Mouse (Mus musculus): ENCODE data around the gene Samd4b. TPM values are rescaled to one million over a fixed set of nuclear protein-coding genes. Genes with fewer than 3 reads are reported as not detected.

The Samd4b gene
- polyA plus RNA-seq, 1 experiment from 2014 or later: 33.3 TPM

DNA sequence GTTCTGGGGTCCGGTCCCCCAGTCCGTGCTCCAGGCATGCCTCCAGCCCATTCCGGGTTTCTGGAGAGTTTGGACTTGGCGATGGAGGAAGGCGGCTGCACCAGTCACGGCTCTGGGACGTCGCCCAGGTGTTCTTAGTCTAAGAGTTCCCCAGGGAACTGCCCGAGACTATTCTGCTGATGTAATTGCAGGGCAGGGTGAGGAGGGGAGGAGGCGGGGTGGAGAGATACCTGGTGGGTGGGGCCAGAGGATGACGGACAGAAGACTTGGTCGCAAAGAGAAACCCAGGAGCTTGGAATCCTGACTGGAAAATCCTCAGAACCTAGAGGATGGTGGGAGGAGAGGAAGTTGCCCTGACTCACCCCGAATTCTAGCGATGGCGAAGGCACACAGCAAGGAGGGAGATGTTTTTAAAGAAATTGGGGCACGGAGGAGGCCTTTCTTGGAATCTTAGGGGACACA, 109.9 kb downstream of the Samd4b start:
- Histone ChIP-seq H3K9me3 (no peaks in the 10 kb centered on the region), H3K27me3 (peaks cover 15% of the 10 kb centered on the region), H3K4me1 (peaks cover 8% of the 10 kb centered on the region; the same call in 1 of the 2 replicates), H3K4me3 (peak overlapping the region; percentile 27), H3K36me3 (no peaks in the 10 kb centered on the region), H3K9ac (peak overlapping the region; percentile 37; the same call in 1 of the 2 replicates), H3K4me2 (peak overlapping the region; percentile 53), H3K27ac (no peak overlapping the region)
- 2% methylated on average over 16 of the region's 16 CpGs for WGBS
- ATAC-seq (ENCODE audit: insufficient number of reproducible peaks, insufficient read depth, low FRiP score, low TSS enrichment, low read depth): no peak

GRCm38 (mm10) chr7:28484192-28484591, 113.8 kb downstream of the Samd4b start:
- H3K27ac ChIP-seq: no peak overlapping the region
- H3K4me2 ChIP-seq: no peak overlapping the region
- no peak for ATAC-seq (ENCODE audit: insufficient number of reproducible peaks, insufficient read depth, low FRiP score, low TSS enrichment, low read depth)
- no peak overlapping the region for H3K4me3 ChIP-seq
- no peaks in the 10 kb centered on the region for H3K9me3 ChIP-seq
- H3K36me3 ChIP-seq: no peaks in the 10 kb centered on the region
- no peak overlapping the region for H3K9ac ChIP-seq
- WGBS: 24% methylated on average over 4 of the region's 4 CpGs
- peaks cover 8% of the 10 kb centered on the region; the same call in 1 of the 2 replicates for H3K4me1 ChIP-seq
- H3K27me3 ChIP-seq: peaks cover 15% of the 10 kb centered on the region

DNA sequence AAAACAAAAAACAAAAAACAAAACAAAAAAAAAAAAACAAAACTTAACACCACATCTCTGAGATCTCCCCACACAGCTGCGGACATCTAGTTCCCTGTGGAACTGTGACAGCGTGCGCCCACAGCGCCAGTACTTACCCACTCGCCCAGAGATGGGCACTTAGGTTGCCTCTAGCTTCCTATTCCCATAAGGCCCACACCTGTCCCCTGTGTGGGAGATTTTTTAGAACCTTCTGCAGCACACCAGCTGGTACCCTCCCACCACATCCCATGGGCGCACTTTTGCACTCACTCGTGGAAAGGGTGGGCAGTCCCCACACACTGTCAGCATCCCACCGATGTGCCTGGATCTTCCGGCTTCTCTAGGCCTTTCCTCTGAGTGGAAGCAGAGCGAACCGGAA, 115.1 kb downstream of the Samd4b start:
- 81% methylated on average over 11 of the region's 11 CpGs for WGBS
- Histone ChIP-seq H3K4me1 (peaks cover 1% of the 10 kb centered on the region; the same call in 1 of the 2 replicates), H3K36me3 (no peaks in the 10 kb centered on the region), H3K27ac (no peak overlapping the region), H3K4me2 (no peak overlapping the region), H3K9ac (no peak overlapping the region), H3K27me3 (peaks cover 9% of the 10 kb centered on the region), H3K4me3 (no peak overlapping the region), H3K9me3 (no peaks in the 10 kb centered on the region)
- no peak for ATAC-seq (ENCODE audit: insufficient number of reproducible peaks, insufficient read depth, low FRiP score, low TSS enrichment, low read depth)

DNA sequence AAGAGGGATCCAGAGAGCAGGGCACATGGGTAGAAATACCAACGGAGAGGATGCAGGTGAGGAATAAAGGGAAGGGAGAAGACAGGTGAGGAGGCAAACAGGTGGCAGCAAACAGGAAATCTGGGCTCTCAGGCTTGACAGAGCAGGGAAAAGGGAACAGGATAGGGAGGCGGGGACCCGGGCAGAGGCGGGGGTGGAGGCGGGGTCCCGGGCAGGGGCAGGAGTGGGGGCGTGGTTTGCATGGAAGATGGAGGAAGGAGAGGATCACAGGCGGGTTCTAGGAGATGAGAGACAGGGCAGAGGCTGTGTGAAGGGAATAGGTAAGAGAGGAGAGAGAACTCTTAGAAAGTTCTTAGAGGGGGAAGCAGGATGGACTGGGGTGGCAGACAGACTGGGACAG, 119.1 kb downstream of the Samd4b start:
- H3K27ac ChIP-seq: no peak overlapping the region
- H3K9ac ChIP-seq: no peak overlapping the region
- no peaks in the 10 kb centered on the region for H3K9me3 ChIP-seq
- H3K36me3 ChIP-seq: no peaks in the 10 kb centered on the region
- H3K4me3 ChIP-seq: no peak overlapping the region
- H3K4me2 ChIP-seq: no peak overlapping the region
- no peak for ATAC-seq (ENCODE audit: insufficient number of reproducible peaks, insufficient read depth, low FRiP score, low TSS enrichment, low read depth)
- no peaks in the 10 kb centered on the region for H3K27me3 ChIP-seq
- WGBS: 6% methylated on average over 8 of the region's 8 CpGs
- H3K4me1 ChIP-seq: no peaks in the 10 kb centered on the region

DNA sequence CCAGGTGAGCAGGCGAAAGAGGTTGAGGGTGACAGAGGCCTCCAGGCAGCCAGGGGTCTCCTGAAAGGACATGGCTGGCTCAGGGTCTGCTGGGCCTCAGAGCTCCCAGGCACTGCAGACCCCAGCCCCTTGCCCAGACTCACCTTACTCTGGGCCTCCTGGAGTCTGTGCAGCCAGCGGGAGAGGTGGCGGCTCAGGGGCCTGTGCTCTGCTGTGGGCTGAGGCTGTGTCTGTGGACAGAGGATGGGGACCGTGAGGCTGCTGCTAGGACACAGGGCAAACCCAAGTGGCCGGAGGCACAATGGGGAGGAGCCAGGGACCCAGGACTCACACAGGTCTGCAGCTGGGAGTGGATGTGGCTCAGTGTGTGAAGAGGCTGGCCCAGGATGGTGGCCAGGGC, 120.6 kb downstream of the Samd4b start:
- ATAC-seq (ENCODE audit: insufficient number of reproducible peaks, insufficient read depth, low FRiP score, low TSS enrichment, low read depth): no peak
- Histone ChIP-seq H3K27me3 (no peaks in the 10 kb centered on the region), H3K27ac (no peak overlapping the region), H3K36me3 (no peaks in the 10 kb centered on the region), H3K4me2 (no peak overlapping the region), H3K4me1 (no peaks in the 10 kb centered on the region), H3K4me3 (no peak overlapping the region), H3K9ac (no peak overlapping the region), H3K9me3 (no peaks in the 10 kb centered on the region)
- WGBS: 78% methylated on average over 5 of the region's 5 CpGs

GRCm38 (mm10) chr7:28476191-28476590, 121.8 kb downstream of the Samd4b start:
- H3K36me3 ChIP-seq: no peaks in the 10 kb centered on the region
- no peaks in the 10 kb centered on the region for H3K4me1 ChIP-seq
- H3K27ac ChIP-seq: no peak overlapping the region
- WGBS: 84% methylated on average over 6 of the region's 6 CpGs
- no peak for ATAC-seq (ENCODE audit: insufficient number of reproducible peaks, insufficient read depth, low FRiP score, low TSS enrichment, low read depth)
- H3K9ac ChIP-seq: no peak overlapping the region
- H3K27me3 ChIP-seq: no peaks in the 10 kb centered on the region
- no peaks in the 10 kb centered on the region for H3K9me3 ChIP-seq
- H3K4me3 ChIP-seq: no peak overlapping the region
- H3K4me2 ChIP-seq: no peak overlapping the region

GRCm38 (mm10) chr7:28467213-28467751, 130.7 kb downstream of the Samd4b start:
- Histone ChIP-seq H3K9ac (peak overlapping the region; percentile 73), H3K4me1 (peaks cover 22% of the 10 kb centered on the region), H3K36me3 (peaks cover 19% of the 10 kb centered on the region), H3K27ac (no peak overlapping the region), H3K9me3 (no peaks in the 10 kb centered on the region), H3K27me3 (peaks cover 27% of the 10 kb centered on the region), H3K4me3 (peak overlapping the region; percentile 50), H3K4me2 (peak overlapping the region; percentile 84)
- WGBS: 2% methylated on average over 61 of the region's 63 CpGs
- peak; percentile 66; the same call in 1 of the 2 replicates for ATAC-seq (ENCODE audit: insufficient number of reproducible peaks, insufficient read depth, low FRiP score, low TSS enrichment, low read depth)

DNA sequence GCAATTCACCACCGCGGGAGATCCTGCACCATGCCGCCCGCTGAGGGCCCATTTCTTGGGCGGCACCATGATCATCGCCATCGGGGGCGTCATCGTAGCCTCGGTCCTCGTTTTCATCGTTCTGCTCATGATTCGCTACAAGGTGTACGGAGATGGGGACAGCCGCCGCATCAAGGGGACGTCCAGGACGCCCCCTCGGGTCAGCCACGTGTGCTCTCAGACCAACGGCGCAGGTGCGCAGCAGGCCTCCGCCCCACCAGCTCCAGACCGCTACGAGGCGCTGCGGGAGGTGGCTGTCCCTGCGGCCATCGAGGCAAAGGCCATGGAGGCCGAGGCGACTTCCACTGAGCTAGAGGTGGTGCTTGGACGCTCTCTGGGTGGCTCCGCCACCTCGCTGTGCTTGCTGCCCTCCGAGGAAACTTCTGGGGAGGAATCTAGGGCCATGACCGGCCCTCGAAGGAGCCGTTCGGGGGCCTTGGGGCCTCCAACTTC, 131.2 kb downstream of the Samd4b start:
- peaks cover 24% of the 10 kb centered on the region for H3K36me3 ChIP-seq
- ATAC-seq (ENCODE audit: insufficient number of reproducible peaks, insufficient read depth, low FRiP score, low TSS enrichment, low read depth): no peak
- H3K9ac ChIP-seq: peak overlapping the region; percentile 73
- peak overlapping the region; percentile 50 for H3K4me3 ChIP-seq
- H3K4me1 ChIP-seq: peaks cover 22% of the 10 kb centered on the region
- 21% methylated on average over 40 of the region's 40 CpGs for WGBS
- peak overlapping the region; percentile 84 for H3K4me2 ChIP-seq
- no peaks in the 10 kb centered on the region for H3K9me3 ChIP-seq
- H3K27me3 ChIP-seq: peaks cover 27% of the 10 kb centered on the region
- no peak overlapping the region for H3K27ac ChIP-seq

DNA sequence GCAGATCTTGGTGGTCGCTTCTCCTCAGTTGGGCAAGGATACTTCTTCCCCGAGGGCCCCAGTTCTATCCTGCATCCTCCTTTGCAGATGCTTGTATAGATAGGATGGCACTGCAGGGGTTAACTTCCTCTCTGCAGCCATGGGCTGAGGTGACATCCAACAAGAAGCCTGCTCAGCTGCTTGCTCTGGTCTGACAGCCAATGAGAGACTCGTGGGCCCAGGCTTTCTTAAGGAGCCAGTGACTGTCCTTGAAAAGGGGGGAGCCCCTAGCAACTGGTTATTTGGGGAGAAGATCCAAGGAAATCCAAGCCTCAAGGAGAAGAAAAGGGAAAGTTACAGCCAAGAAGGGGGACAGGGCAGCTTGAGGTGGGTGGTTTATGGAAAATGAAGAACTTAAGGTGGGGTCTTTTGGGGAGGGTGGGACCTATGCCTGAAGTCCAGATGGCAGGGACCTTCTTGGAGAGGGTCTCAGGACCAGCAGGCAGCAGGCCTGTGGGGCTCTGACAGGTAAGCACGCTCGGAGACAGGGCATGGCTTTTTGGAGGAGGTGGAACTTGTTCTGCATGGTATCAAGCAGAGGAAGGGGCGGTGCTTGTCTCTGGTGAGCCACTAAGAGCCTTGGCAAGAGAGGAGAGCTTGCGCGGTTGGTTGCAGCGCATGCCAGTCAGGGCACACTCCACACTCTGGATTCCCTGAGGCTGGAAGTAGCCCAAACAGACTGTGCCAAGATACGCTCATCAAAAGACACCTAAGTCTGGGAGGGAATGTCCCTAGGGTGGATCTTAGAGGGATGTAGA, 133.3 kb downstream of the Samd4b start:
- Histone ChIP-seq H3K27ac (no peak overlapping the region), H3K4me3 (no peak overlapping the region), H3K4me2 (peak overlapping the region; percentile 26; the same call in 1 of the 2 replicates), H3K9ac (no peak overlapping the region), H3K36me3 (peaks cover 45% of the 10 kb centered on the region), H3K27me3 (peaks cover 27% of the 10 kb centered on the region), H3K4me1 (peaks cover 22% of the 10 kb centered on the region), H3K9me3 (no peaks in the 10 kb centered on the region)
- WGBS: 53% methylated on average over 10 of the region's 10 CpGs
- peak; percentile 68 for ATAC-seq (ENCODE audit: insufficient number of reproducible peaks, insufficient read depth, low FRiP score, low TSS enrichment, low read depth)

DNA sequence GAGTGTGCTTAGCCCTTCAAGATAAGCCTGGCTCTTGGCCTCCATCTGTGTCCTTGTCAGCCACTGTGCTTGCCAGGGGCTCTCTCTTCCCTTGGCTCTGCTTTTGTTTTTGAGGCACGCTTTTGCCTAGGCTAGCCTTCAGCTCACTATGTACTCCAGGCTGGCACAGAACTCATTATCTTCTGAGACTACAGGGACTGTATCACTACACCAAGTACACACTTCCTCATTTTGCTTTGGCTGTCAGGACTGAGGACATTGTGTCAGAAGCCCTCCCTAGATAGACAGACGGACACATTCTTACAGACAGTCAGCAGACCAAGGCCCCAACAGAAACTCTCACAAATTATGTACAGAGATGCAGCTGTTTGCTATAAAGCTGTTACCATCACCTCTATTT, 135.2 kb downstream of the Samd4b start:
- peaks cover 63% of the 10 kb centered on the region for H3K36me3 ChIP-seq
- 97% methylated on average over 2 of the region's 2 CpGs for WGBS

DNA sequence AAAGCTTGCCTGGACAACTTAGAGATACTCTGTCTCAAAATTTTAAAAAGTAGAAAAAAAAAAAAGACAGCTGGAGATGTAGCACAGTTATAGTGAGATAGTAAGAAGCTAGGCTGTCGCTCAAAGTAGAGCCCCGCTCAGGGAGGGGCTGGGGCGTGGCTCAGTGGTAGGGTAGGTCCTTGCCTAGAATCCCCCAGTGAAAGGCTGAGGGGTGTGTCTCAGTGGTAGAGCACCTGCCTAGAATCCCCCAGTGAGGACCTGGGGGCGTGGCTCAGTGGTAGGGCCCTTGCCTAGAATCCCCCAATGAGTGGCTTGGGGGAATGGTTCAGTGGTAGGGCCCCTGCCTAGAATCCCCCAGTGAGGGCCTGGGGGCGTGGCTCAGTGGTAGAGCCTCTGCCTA, 137.6 kb downstream of the Samd4b start:
- Histone ChIP-seq H3K4me1 (peaks cover 9% of the 10 kb centered on the region), H3K4me3 (no peak overlapping the region), H3K36me3 (peaks cover 83% of the 10 kb centered on the region), H3K27me3 (no peaks in the 10 kb centered on the region), H3K4me2 (no peak overlapping the region), H3K27ac (no peak overlapping the region), H3K9ac (no peak overlapping the region), H3K9me3 (no peaks in the 10 kb centered on the region; the same call in 1 of the 2 replicates)
- no peak for ATAC-seq (ENCODE audit: insufficient number of reproducible peaks, insufficient read depth, low FRiP score, low TSS enrichment, low read depth)
- WGBS: 95% methylated on average over 5 of the region's 5 CpGs

More for the DNA sequence above, 135.2 kb downstream of the Samd4b start:
- Histone ChIP-seq H3K9me3 (no peaks in the 10 kb centered on the region; the same call in 1 of the 2 replicates), H3K9ac (no peak overlapping the region), H3K4me3 (no peak overlapping the region), H3K27ac (no peak overlapping the region), H3K4me2 (no peak overlapping the region), H3K4me1 (peaks cover 22% of the 10 kb centered on the region), H3K27me3 (peaks cover 20% of the 10 kb centered on the region)
- ATAC-seq (ENCODE audit: insufficient number of reproducible peaks, insufficient read depth, low FRiP score, low TSS enrichment, low read depth): no peak
